Mouse (Mus musculus): ENCODE data around the gene Gast. TPM values are rescaled to one million over a fixed set of nuclear protein-coding genes. Genes with fewer than 3 reads are reported as not detected.

Gast gene
- not detected in 2 replicates for polyA plus RNA-seq (2014; fragmentation: Nextera tagmentation; extraction: Ambion mirVana)

DNA sequence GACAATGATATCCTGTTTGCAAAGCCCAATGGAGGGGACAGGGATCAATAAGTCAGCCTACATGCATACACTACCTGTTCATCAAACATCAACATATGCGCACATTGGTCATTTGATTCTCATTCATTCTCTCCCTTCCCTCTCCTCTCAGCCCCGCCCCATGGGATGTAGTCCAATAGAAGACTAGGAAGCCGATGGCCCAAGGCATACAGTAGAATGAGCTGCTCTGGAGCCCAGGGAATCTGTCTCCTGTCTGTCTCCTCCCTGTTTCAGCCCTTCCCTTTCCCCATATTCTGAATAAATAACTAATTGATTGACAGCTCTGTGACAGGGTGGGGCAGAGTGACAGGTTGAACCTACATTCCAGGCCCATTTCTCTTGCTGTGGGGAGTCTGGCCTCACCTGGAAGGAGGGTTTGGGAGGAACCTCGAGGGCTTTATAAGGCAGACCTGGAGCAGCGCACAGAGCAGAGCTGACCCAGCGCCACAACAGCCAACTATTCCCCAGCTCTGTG is at the start of gene Gast:
Gene Gast (plus strand): TSS at position 464 of the 514 bp plus-strand sequence.
- WGBS: 75% methylated on average over 6 of the region's 6 CpGs
- no peak within 1 kb of the TSS for H3K9ac ChIP-seq (replicated peaks; ENCODE audit: low read length)
- H3K27me3 ChIP-seq (ENCODE audit: control insufficient read depth, insufficient read depth, low read length): no peaks in the 10 kb centered on the region
- H3K4me2 ChIP-seq (ENCODE audit: low read depth, low read length): no peak within 1 kb of the TSS
- H3K36me3 ChIP-seq (replicated peaks; ENCODE audit: control insufficient read depth, insufficient read depth, low read depth, low read length): no peaks in the 10 kb centered on the region
- H3K4me3 ChIP-seq (ENCODE audit: low read depth, low read length): no peak within 1 kb of the TSS
- no peak for DNase-seq (ENCODE audit: low spot score)
- H3K9me3 ChIP-seq (replicated peaks; ENCODE audit: control insufficient read depth, low read length): no peaks in the 10 kb centered on the region
- no peaks in the 10 kb centered on the region for H3K4me1 ChIP-seq (ENCODE audit: control insufficient read depth, insufficient read depth, low read length)
- no peak within 1 kb of the TSS for H3K27ac ChIP-seq (replicated peaks; ENCODE audit: low read depth, low read length)
- no peak for ATAC-seq (replicated peaks; ENCODE audit: insufficient number of reproducible peaks, low FRiP score, low TSS enrichment, low read depth)

GRCm38 (mm10) chr11:100284988-100285387 is 49.2 kb upstream of the Gast start:
- H3K27me3 ChIP-seq (ENCODE audit: control insufficient read depth, insufficient read depth, low read length): no peaks in the 10 kb centered on the region
- ATAC-seq (replicated peaks; ENCODE audit: insufficient number of reproducible peaks, low FRiP score, low TSS enrichment, low read depth) (no peak), DNase-seq (ENCODE audit: low spot score) (no peak)
- no peaks in the 10 kb centered on the region for H3K9me3 ChIP-seq (replicated peaks; ENCODE audit: control insufficient read depth, low read length)
- 77% methylated on average over 4 of the region's 4 CpGs for WGBS
- H3K4me3 ChIP-seq (ENCODE audit: low read depth, low read length): no peak overlapping the region
- no peaks in the 10 kb centered on the region for H3K4me1 ChIP-seq (ENCODE audit: control insufficient read depth, insufficient read depth, low read length)
- no peaks in the 10 kb centered on the region for H3K36me3 ChIP-seq (replicated peaks; ENCODE audit: control insufficient read depth, insufficient read depth, low read depth, low read length)
- no peak overlapping the region for H3K27ac ChIP-seq (replicated peaks; ENCODE audit: low read depth, low read length)
- no peak overlapping the region for H3K4me2 ChIP-seq (ENCODE audit: low read depth, low read length)
- H3K9ac ChIP-seq (replicated peaks; ENCODE audit: low read length): no peak overlapping the region

DNA sequence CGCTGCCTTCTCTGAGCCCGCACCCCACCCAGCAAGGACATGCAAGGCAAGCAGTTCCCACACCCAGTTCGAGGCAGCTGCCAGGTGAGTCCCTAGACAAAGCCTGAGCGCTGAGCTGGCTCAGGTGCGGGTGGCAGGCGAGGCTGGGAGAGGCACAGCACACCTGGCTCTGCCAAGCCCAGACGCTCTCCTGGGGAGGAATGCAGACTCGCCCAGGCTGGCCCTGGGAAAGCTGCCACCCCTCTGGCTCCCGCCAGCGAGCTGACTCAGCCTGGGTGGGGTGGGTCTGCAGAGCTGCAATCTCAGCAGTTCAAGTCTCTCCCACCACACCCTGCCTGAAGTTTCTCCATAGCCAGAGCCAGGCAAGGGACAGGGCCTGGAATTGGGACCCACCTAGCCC is 47.2 kb upstream of the Gast start:
- no peaks in the 10 kb centered on the region for H3K36me3 ChIP-seq (replicated peaks; ENCODE audit: control insufficient read depth, insufficient read depth, low read depth, low read length)
- ATAC-seq (replicated peaks; ENCODE audit: insufficient number of reproducible peaks, low FRiP score, low TSS enrichment, low read depth): no peak; the same call in 1 of the 2 replicates
- H3K27ac ChIP-seq (replicated peaks; ENCODE audit: low read depth, low read length): no peak overlapping the region
- H3K9me3 ChIP-seq (replicated peaks; ENCODE audit: control insufficient read depth, low read length): no peaks in the 10 kb centered on the region
- H3K4me3 ChIP-seq (ENCODE audit: low read depth, low read length): no peak overlapping the region
- H3K9ac ChIP-seq (replicated peaks; ENCODE audit: low read length): no peak overlapping the region
- WGBS: 32% methylated on average over 10 of the region's 10 CpGs
- no peak for DNase-seq (ENCODE audit: low spot score)
- H3K27me3 ChIP-seq (ENCODE audit: control insufficient read depth, insufficient read depth, low read length): no peaks in the 10 kb centered on the region
- no peaks in the 10 kb centered on the region for H3K4me1 ChIP-seq (ENCODE audit: control insufficient read depth, insufficient read depth, low read length)
- no peak overlapping the region for H3K4me2 ChIP-seq (ENCODE audit: low read depth, low read length)

DNA sequence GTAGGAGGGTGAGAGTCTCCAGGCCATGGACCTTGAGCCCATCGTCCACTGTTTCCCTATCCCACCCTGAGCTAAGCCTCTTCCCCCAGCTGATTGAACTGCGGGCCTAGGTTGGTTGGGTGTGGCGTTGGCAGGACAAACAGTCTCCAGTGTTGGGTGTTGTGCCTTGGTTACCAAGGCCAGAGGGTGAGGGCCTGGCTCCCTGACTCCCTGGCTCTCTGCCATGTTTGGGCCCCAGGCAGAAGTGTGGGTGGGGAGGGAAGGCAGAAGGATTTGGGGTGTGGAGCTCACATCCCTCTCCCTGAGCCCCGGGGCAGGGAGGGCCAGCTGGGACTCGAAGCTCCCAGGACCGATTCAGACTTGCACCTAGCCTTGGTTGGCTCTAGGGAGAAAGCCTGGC is 45.3 kb upstream of the Gast start:
- DNase-seq (ENCODE audit: low spot score) (no peak), ATAC-seq (replicated peaks; ENCODE audit: insufficient number of reproducible peaks, low FRiP score, low TSS enrichment, low read depth) (no peak)
- WGBS: 90% methylated on average over 6 of the region's 6 CpGs
- Histone ChIP-seq H3K9ac (replicated peaks; ENCODE audit: low read length) (no peak overlapping the region), H3K27me3 (ENCODE audit: control insufficient read depth, insufficient read depth, low read length) (no peaks in the 10 kb centered on the region), H3K4me3 (ENCODE audit: low read depth, low read length) (no peak overlapping the region), H3K36me3 (replicated peaks; ENCODE audit: control insufficient read depth, insufficient read depth, low read depth, low read length) (no peaks in the 10 kb centered on the region), H3K27ac (replicated peaks; ENCODE audit: low read depth, low read length) (no peak overlapping the region), H3K9me3 (replicated peaks; ENCODE audit: control insufficient read depth, low read length) (no peaks in the 10 kb centered on the region), H3K4me1 (ENCODE audit: control insufficient read depth, insufficient read depth, low read length) (no peaks in the 10 kb centered on the region), H3K4me2 (ENCODE audit: low read depth, low read length) (no peak overlapping the region)

DNA sequence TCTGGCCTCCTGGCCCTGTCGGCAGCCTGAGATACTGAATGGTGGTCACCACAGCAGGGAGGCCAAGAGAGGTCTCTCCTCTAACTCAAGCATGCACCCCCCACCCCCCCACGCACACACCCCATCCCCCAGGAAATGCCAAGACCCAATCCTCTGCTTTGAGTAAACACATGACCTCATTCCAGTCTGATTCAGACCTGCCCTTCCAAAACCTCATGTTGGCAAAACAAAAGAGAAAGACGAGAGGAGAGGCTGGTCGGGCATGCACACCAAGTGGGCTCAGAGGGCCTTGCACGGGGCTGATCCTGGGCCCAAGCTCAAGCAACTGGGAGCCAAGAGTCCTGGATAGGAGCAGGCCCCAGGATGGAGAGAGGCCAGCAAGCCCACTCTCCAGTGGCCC is 44.0 kb upstream of the Gast start:
- no peak overlapping the region for H3K4me3 ChIP-seq (ENCODE audit: low read depth, low read length)
- no peaks in the 10 kb centered on the region for H3K4me1 ChIP-seq (ENCODE audit: control insufficient read depth, insufficient read depth, low read length)
- no peaks in the 10 kb centered on the region for H3K9me3 ChIP-seq (replicated peaks; ENCODE audit: control insufficient read depth, low read length)
- ATAC-seq (replicated peaks; ENCODE audit: insufficient number of reproducible peaks, low FRiP score, low TSS enrichment, low read depth) (no peak), DNase-seq (ENCODE audit: low spot score) (no peak)
- no peak overlapping the region for H3K9ac ChIP-seq (replicated peaks; ENCODE audit: low read length)
- H3K27ac ChIP-seq (replicated peaks; ENCODE audit: low read depth, low read length): no peak overlapping the region
- no peaks in the 10 kb centered on the region for H3K36me3 ChIP-seq (replicated peaks; ENCODE audit: control insufficient read depth, insufficient read depth, low read depth, low read length)
- H3K27me3 ChIP-seq (ENCODE audit: control insufficient read depth, insufficient read depth, low read length): no peaks in the 10 kb centered on the region
- H3K4me2 ChIP-seq (ENCODE audit: low read depth, low read length): no peak overlapping the region
- WGBS: 36% methylated on average over 5 of the region's 5 CpGs

DNA sequence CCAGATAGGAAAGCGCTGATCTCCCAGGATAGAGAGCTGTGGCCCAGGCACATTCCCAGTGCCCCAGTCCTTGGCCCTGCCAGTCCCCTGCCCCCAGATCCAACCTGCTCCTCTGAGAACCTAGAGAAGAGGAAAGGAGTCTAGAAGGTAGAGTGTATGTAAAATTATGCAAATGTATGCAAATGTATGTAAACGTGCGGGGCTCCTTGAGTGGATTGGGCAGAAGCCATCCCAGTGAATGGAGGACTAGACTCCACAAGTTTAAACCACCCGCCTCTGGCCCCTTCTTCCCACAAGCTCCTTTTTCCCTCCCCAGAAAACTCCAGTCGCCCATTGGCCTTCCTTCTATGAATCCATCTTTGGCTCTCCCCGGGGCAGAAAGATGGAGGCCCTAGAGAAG is 41.3 kb upstream of the Gast start:
- Histone ChIP-seq H3K4me3 (ENCODE audit: low read depth, low read length) (no peak overlapping the region), H3K36me3 (replicated peaks; ENCODE audit: control insufficient read depth, insufficient read depth, low read depth, low read length) (no peaks in the 10 kb centered on the region), H3K27me3 (ENCODE audit: control insufficient read depth, insufficient read depth, low read length) (no peaks in the 10 kb centered on the region), H3K4me2 (ENCODE audit: low read depth, low read length) (no peak overlapping the region), H3K9ac (replicated peaks; ENCODE audit: low read length) (no peak overlapping the region), H3K27ac (replicated peaks; ENCODE audit: low read depth, low read length) (no peak overlapping the region), H3K9me3 (replicated peaks; ENCODE audit: control insufficient read depth, low read length) (no peaks in the 10 kb centered on the region), H3K4me1 (ENCODE audit: control insufficient read depth, insufficient read depth, low read length) (no peaks in the 10 kb centered on the region)
- DNase-seq (ENCODE audit: low spot score) (no peak), ATAC-seq (replicated peaks; ENCODE audit: insufficient number of reproducible peaks, low FRiP score, low TSS enrichment, low read depth) (no peak)
- WGBS: 57% methylated on average over 6 of the region's 6 CpGs

GRCm38 (mm10) chr11:100295308-100295707 is 38.9 kb upstream of the Gast start:
- Histone ChIP-seq H3K9ac (replicated peaks; ENCODE audit: low read length) (no peak overlapping the region), H3K4me2 (ENCODE audit: low read depth, low read length) (no peak overlapping the region), H3K36me3 (replicated peaks; ENCODE audit: control insufficient read depth, insufficient read depth, low read depth, low read length) (no peaks in the 10 kb centered on the region), H3K9me3 (replicated peaks; ENCODE audit: control insufficient read depth, low read length) (no peaks in the 10 kb centered on the region), H3K27me3 (ENCODE audit: control insufficient read depth, insufficient read depth, low read length) (no peaks in the 10 kb centered on the region), H3K27ac (replicated peaks; ENCODE audit: low read depth, low read length) (no peak overlapping the region), H3K4me1 (ENCODE audit: control insufficient read depth, insufficient read depth, low read length) (no peaks in the 10 kb centered on the region), H3K4me3 (ENCODE audit: low read depth, low read length) (no peak overlapping the region)
- DNase-seq (ENCODE audit: low spot score): peak; percentile 91
- WGBS: 3% methylated on average over 10 of the region's 10 CpGs
- ATAC-seq (replicated peaks; ENCODE audit: insufficient number of reproducible peaks, low FRiP score, low TSS enrichment, low read depth): peak; percentile 54; the same call in 1 of the 2 replicates

DNA sequence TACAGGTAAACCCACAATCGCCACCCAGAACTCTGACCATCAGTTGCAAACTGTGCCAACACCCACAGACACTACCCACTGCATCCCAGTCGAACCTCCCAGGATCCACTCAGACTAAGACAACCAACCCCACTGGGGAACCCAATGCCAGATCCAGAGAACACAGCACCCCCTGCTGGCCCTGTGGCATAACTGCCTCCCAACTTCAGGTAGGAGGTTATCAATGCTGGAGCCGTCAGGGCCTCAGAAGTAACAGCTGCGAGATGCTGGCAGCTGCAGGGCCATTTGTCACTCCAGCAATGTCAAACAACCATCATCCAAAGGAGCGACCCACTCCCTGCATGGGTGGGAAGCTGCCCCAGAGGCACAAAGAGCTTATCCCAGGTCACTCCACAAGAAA is 36.4 kb upstream of the Gast start:
- Histone ChIP-seq H3K4me2 (ENCODE audit: low read depth, low read length) (no peak overlapping the region), H3K4me3 (ENCODE audit: low read depth, low read length) (no peak overlapping the region), H3K9me3 (replicated peaks; ENCODE audit: control insufficient read depth, low read length) (no peaks in the 10 kb centered on the region), H3K27ac (replicated peaks; ENCODE audit: low read depth, low read length) (no peak overlapping the region), H3K27me3 (ENCODE audit: control insufficient read depth, insufficient read depth, low read length) (no peaks in the 10 kb centered on the region), H3K9ac (replicated peaks; ENCODE audit: low read length) (no peak overlapping the region), H3K36me3 (replicated peaks; ENCODE audit: control insufficient read depth, insufficient read depth, low read depth, low read length) (no peaks in the 10 kb centered on the region), H3K4me1 (ENCODE audit: control insufficient read depth, insufficient read depth, low read length) (no peaks in the 10 kb centered on the region)
- ATAC-seq (replicated peaks; ENCODE audit: insufficient number of reproducible peaks, low FRiP score, low TSS enrichment, low read depth) (no peak), DNase-seq (ENCODE audit: low spot score) (no peak)
- 39% methylated on average over 5 of the region's 5 CpGs for WGBS

Data from embryonic facial prominence, embryonic 11.5 days (tissue).